Mouse (Mus musculus): ENCODE data around the gene Zfp667. TPM values are rescaled to one million over a fixed set of nuclear protein-coding genes. Genes with fewer than 3 reads are reported as not detected.
A peak's percentile ranks its signal among the peaks of the same experiment; 100 is the strongest.

The Zfp667 gene
- polyA plus RNA-seq, 1 experiment from 2014 or later, result 6.3 TPM

- peak within 1 kb of the TSS; percentile 91 for H3K27ac ChIP-seq
- H3K9me3 ChIP-seq, result peaks cover 4% of the 10 kb centered on the region; the same call in 1 of the 2 replicates
- peaks cover 3% of the 10 kb centered on the region; the same call in 1 of the 2 replicates for H3K4me1 ChIP-seq
- DNase-seq (ENCODE audit: extremely low spot score, low spot score), result peak; percentile 83
- no peaks in the 10 kb centered on the region for H3K27me3 ChIP-seq (ENCODE audit: poor library complexity, severe bottlenecking)
- WGBS, result under 1% methylated on average over 26 of the region's 26 CpGs
- H3K4me3 ChIP-seq, result peak within 1 kb of the TSS; percentile 67
- H3K36me3 ChIP-seq (replicated peaks), result no peaks in the 10 kb centered on the region
Measured at GRCm38 (mm10) chr7:6343501-6344071, 57.2 kb downstream of the Zfp667 start, which contains the start of gene Gm3854. TSS of gene Gm3854 (plus strand) at chr7:6343759.

- 32% methylated on average over 10 of the region's 10 CpGs for WGBS
- H3K27me3 ChIP-seq (ENCODE audit: poor library complexity, severe bottlenecking), result no peaks in the 10 kb centered on the region
- H3K27ac ChIP-seq, result peak overlapping the region; percentile 91; the same call in 1 of the 2 replicates
- no peaks in the 10 kb centered on the region for H3K36me3 ChIP-seq (replicated peaks)
- H3K4me1 ChIP-seq, result peaks cover 3% of the 10 kb centered on the region; the same call in 1 of the 2 replicates
- H3K4me3 ChIP-seq, result peak overlapping the region; percentile 67
- DNase-seq (ENCODE audit: extremely low spot score, low spot score), result no peak
- H3K9me3 ChIP-seq, result peaks cover 4% of the 10 kb centered on the region; the same call in 1 of the 2 replicates
Measured at GRCm38 (mm10) chr7:6344124-6344523, 57.7 kb downstream of the Zfp667 start.

Other genes with a start within 250 kb of the Zfp667 start
- not detected in 2 replicates for gene Nlrp4c, start 241.4 kb upstream of the Zfp667 start, polyA plus RNA-seq (2016; fragmentation: Nextera tagmentation; extraction: Ambion mirVana)
- 23.7 and 24.4 TPM in 2 replicates for gene Zfp787, start 130.6 kb upstream of the Zfp667 start, polyA plus RNA-seq (2016; fragmentation: Nextera tagmentation; extraction: Ambion mirVana)
- 69.8 and 78.2 TPM in 2 replicates for gene Zfp444, start 114.4 kb upstream of the Zfp667 start, polyA plus RNA-seq (2016; fragmentation: Nextera tagmentation; extraction: Ambion mirVana)
- gene Galp, start 89.5 kb upstream of the Zfp667 start, polyA plus RNA-seq (2016; fragmentation: Nextera tagmentation; extraction: Ambion mirVana), result not detected in 2 replicates
- not detected in 2 replicates for gene Zscan5b, start 64.3 kb upstream of the Zfp667 start, polyA plus RNA-seq (2016; fragmentation: Nextera tagmentation; extraction: Ambion mirVana)
- not detected in 2 replicates for gene Epp13, start 33.9 kb upstream of the Zfp667 start, polyA plus RNA-seq (2016; fragmentation: Nextera tagmentation; extraction: Ambion mirVana)
- 6.0 and 6.8 TPM in 2 replicates for gene Zfp583, start 44.7 kb downstream of the Zfp667 start, polyA plus RNA-seq (2016; fragmentation: Nextera tagmentation; extraction: Ambion mirVana)
- gene Gm3854, start 57.2 kb downstream of the Zfp667 start, polyA plus RNA-seq (2016; fragmentation: Nextera tagmentation; extraction: Ambion mirVana), result 2.7 and 3.4 TPM in 2 replicates
- gene Zfp78, start 76.7 kb downstream of the Zfp667 start, polyA plus RNA-seq (2016; fragmentation: Nextera tagmentation; extraction: Ambion mirVana), result 1.9 and 2.1 TPM in 2 replicates
- 9.3 and 10.9 TPM in 2 replicates for gene Zfp28, start 96.7 kb downstream of the Zfp667 start, polyA plus RNA-seq (2016; fragmentation: Nextera tagmentation; extraction: Ambion mirVana)
- 0.34 and 0.90 TPM in 2 replicates for gene Smim17, start 112.1 kb downstream of the Zfp667 start, polyA plus RNA-seq (2016; fragmentation: Nextera tagmentation; extraction: Ambion mirVana)
- gene Gm20715, start 123.7 kb downstream of the Zfp667 start, polyA plus RNA-seq (2016; fragmentation: Nextera tagmentation; extraction: Ambion mirVana), result not detected in 2 replicates
- gene Olfr1344, start 152.1 kb downstream of the Zfp667 start, polyA plus RNA-seq (2016; fragmentation: Nextera tagmentation; extraction: Ambion mirVana), result not detected in 2 replicates
- not detected in 2 replicates for gene Olfr1336, start 169.6 kb downstream of the Zfp667 start, polyA plus RNA-seq (2016; fragmentation: Nextera tagmentation; extraction: Ambion mirVana)
- gene Olfr1346, start 180.5 kb downstream of the Zfp667 start, polyA plus RNA-seq (2016; fragmentation: Nextera tagmentation; extraction: Ambion mirVana), result not detected in 2 replicates
- not detected in 2 replicates for gene Olfr5, start 200.4 kb downstream of the Zfp667 start, polyA plus RNA-seq (2016; fragmentation: Nextera tagmentation; extraction: Ambion mirVana)
- not detected in 2 replicates for gene Olfr1347, start 213.2 kb downstream of the Zfp667 start, polyA plus RNA-seq (2016; fragmentation: Nextera tagmentation; extraction: Ambion mirVana)
- gene Olfr1348, start 222.2 kb downstream of the Zfp667 start, polyA plus RNA-seq (2016; fragmentation: Nextera tagmentation; extraction: Ambion mirVana), result not detected in 2 replicates
- 0.04 and 0.12 TPM in 2 replicates for gene Olfr1349, start 236.4 kb downstream of the Zfp667 start, polyA plus RNA-seq (2016; fragmentation: Nextera tagmentation; extraction: Ambion mirVana)

Data from forebrain, embryonic 10.5 days (tissue).